Mouse (Mus musculus): ENCODE results near the gene Ncoa6. TPM values are rescaled to one million over a fixed set of nuclear protein-coding genes. Genes with fewer than 3 reads are reported as not detected.

Gene Ncoa6
- polyA plus RNA-seq, 1 experiment from 2014 or later: 17.7 TPM

GRCm38 (mm10) chr2:155369333-155369883, 104.3 kb downstream of the Ncoa6 start:
- no peak for DNase-seq (ENCODE audit: low spot score)

- no peak for DNase-seq (ENCODE audit: low spot score)
Measured at GRCm38 (mm10) chr2:155367635-155368284, 105.9 kb downstream of the Ncoa6 start.

- peak; percentile 4 for DNase-seq (ENCODE audit: low spot score)
Measured at GRCm38 (mm10) chr2:155357686-155358399, 115.9 kb downstream of the Ncoa6 start.

GRCm38 (mm10) chr2:155356971-155357591, 116.6 kb downstream of the Ncoa6 start, which contains the start of gene Pigu:
TSS of gene Pigu (minus strand) at chr2:155357430.
- peak; percentile 94 for DNase-seq (ENCODE audit: low spot score)

- DNase-seq (ENCODE audit: low spot score): no peak
Measured at GRCm38 (mm10) chr2:155354402-155354801, 119.3 kb downstream of the Ncoa6 start.

- DNase-seq (ENCODE audit: low spot score): no peak
Measured at GRCm38 (mm10) chr2:155346670-155347069, 127.0 kb downstream of the Ncoa6 start.

MicroRNAs encoded within 50 kb of the gene (microRNA counts, 519-probe panel; counts per million panel counts)
- 473 counts per million, percentile 71 among the panel's probes with 10 or more counts for microRNA mmu-miR-695

Small RNAs within 50 kb of the gene (microRNA-seq; reads per million reads assigned to microRNA genes)
- gene Mir695 (ENCODE audit: borderline number of aligned reads): not detected

Other genes starting within 250 kb of the Ncoa6 start
- gene Dynlrb1, start 237.4 kb downstream of the Ncoa6 start, polyA plus RNA-seq (2015; fragmentation: Nextera tagmentation; extraction: Ambion mirVana): 410 and 468 TPM in 2 replicates
- 74.0 and 84.3 TPM in 2 replicates for gene Map1lc3a, start 197.6 kb downstream of the Ncoa6 start, polyA plus RNA-seq (2015; fragmentation: Nextera tagmentation; extraction: Ambion mirVana)
- gene Pigu, start 116.5 kb downstream of the Ncoa6 start, polyA plus RNA-seq (2015; fragmentation: Nextera tagmentation; extraction: Ambion mirVana): 30.7 and 39.2 TPM in 2 replicates
- 6.9 and 9.6 TPM in 2 replicates for gene Trp53inp2, start 92.8 kb downstream of the Ncoa6 start, polyA plus RNA-seq (2015; fragmentation: Nextera tagmentation; extraction: Ambion mirVana)
- 29.8 and 35.7 TPM in 2 replicates for gene Acss2, start 44.1 kb upstream of the Ncoa6 start, polyA plus RNA-seq (2015; fragmentation: Nextera tagmentation; extraction: Ambion mirVana)
- gene Ggt7, start 44.3 kb upstream of the Ncoa6 start, polyA plus RNA-seq (2015; fragmentation: Nextera tagmentation; extraction: Ambion mirVana): 2.8 and 3.6 TPM in 2 replicates
- gene Gss, start 118.9 kb upstream of the Ncoa6 start, polyA plus RNA-seq (2015; fragmentation: Nextera tagmentation; extraction: Ambion mirVana): 29.4 and 33.8 TPM in 2 replicates
- gene Myh7b, start 137.3 kb upstream of the Ncoa6 start, polyA plus RNA-seq (2015; fragmentation: Nextera tagmentation; extraction: Ambion mirVana): 0.17 and 0.18 TPM in 2 replicates
- gene Trpc4ap, start 218.5 kb upstream of the Ncoa6 start, polyA plus RNA-seq (2015; fragmentation: Nextera tagmentation; extraction: Ambion mirVana): 191 and 217 TPM in 2 replicates